9 mouse cellular contexts compared by ENCODE assay signal in genomic region chr5:129954473-129955254, GRCm38 (mm10). TPM values are rescaled to one million over a fixed set of nuclear protein-coding genes. Genes with fewer than 3 reads are reported as not detected.
DNase-seq lines count a peak whose midpoint lies in the region; ATAC-seq and TF ChIP-seq lines count a peak whose summit lies in the region.
"Had no signal": no experiment of that assay in that cellular context is flagged by ENCODE, and none has a peak within 500 bp of the region (broad histone marks: within the 10 kb centered on the region; RNA-seq: fewer than 3 reads in every experiment).

No protein-coding gene starts in this region.

- H3K9me3 ChIP-seq in heart, embryonic 13.5 days, result no peaks in the 10 kb centered on the region
- H3K9me3 ChIP-seq in heart, embryonic 12.5 days (replicated peaks), result no peaks in the 10 kb centered on the region
- H3K9me3 ChIP-seq in liver, embryonic 14.5 days (ENCODE audit: control insufficient read depth, low read length), result no peaks in the 10 kb centered on the region
- H3K9me3 ChIP-seq in embryonic facial prominence, embryonic 10.5 days, result no peaks in the 10 kb centered on the region

- H3K27ac ChIP-seq in heart, embryonic 13.5 days (replicated peaks), result no peak overlapping the region
- no peak overlapping the region for H3K27ac ChIP-seq in heart, embryonic 12.5 days (ENCODE audit: poor library complexity, severe bottlenecking)
- H3K27ac ChIP-seq in gastrocnemius, adult 2 months, result peak overlapping the region; percentile 84
- H3K27ac ChIP-seq in liver, embryonic 14.5 days, result peak overlapping the region; percentile 91
- no peak overlapping the region for H3K27ac ChIP-seq in embryonic facial prominence, embryonic 10.5 days (replicated peaks)

- no peak overlapping the region for H3K4me2 ChIP-seq in heart, embryonic 13.5 days
- no peak overlapping the region for H3K4me2 ChIP-seq in heart, embryonic 12.5 days
- peak overlapping the region; percentile 57 for H3K4me2 ChIP-seq in liver, embryonic 14.5 days (ENCODE audit: low read depth)

- H3K4me3 ChIP-seq in heart, embryonic 13.5 days, result no peak overlapping the region
- no peak overlapping the region for H3K4me3 ChIP-seq in heart, embryonic 12.5 days
- H3K4me3 ChIP-seq in gastrocnemius, adult 2 months, result peak overlapping the region; percentile 13; the same call in 1 of the 2 replicates
- no peak overlapping the region for H3K4me3 ChIP-seq in liver, embryonic 14.5 days (ENCODE audit: insufficient read depth in 1 of 2, low read depth in 2 of 2, low read length in 2 of 2)
- no peak overlapping the region for H3K4me3 ChIP-seq in embryonic facial prominence, embryonic 10.5 days

- no peaks in the 10 kb centered on the region for H3K27me3 ChIP-seq in heart, embryonic 13.5 days (replicated peaks)
- no peaks in the 10 kb centered on the region for H3K27me3 ChIP-seq in heart, embryonic 12.5 days (replicated peaks)
- H3K27me3 ChIP-seq in liver, embryonic 14.5 days (ENCODE audit: control insufficient read depth, insufficient read depth, low read length), result no peaks in the 10 kb centered on the region
- no peaks in the 10 kb centered on the region for H3K27me3 ChIP-seq in embryonic facial prominence, embryonic 10.5 days (replicated peaks; ENCODE audit: low read depth, poor library complexity, severe bottlenecking)

- WGBS in heart, embryonic 13.5 days, result 53% methylated on average over 5 of the region's 5 CpGs
- 39% methylated on average over 5 of the region's 5 CpGs for WGBS in heart, embryonic 12.5 days
- WGBS in liver, embryonic 14.5 days (ENCODE audit: insufficient replicate concordance), result 19% methylated on average over 5 of the region's 5 CpGs
- WGBS in embryonic facial prominence, embryonic 10.5 days, result 86% methylated on average over 5 of the region's 5 CpGs

- H3K9ac ChIP-seq in heart, embryonic 13.5 days, result peak overlapping the region; percentile 50; the same call in 1 of the 2 replicates
- no peak overlapping the region for H3K9ac ChIP-seq in heart, embryonic 12.5 days
- H3K9ac ChIP-seq in liver, embryonic 14.5 days (replicated peaks), result peak overlapping the region; percentile 31; the same call in 1 of the 2 replicates

- no peak for TF ChIP-seq EP300 in liver, embryonic 14.5 days (IDR thresholded peaks at IDR 0.05; ENCODE audit: low read depth)

- intact Hi-C loops in gastrocnemius, adult 2 months (cut with DNase I), result no loop called here

- H3K36me3 ChIP-seq in heart, embryonic 13.5 days, result peaks cover 9% of the 10 kb centered on the region
- H3K36me3 ChIP-seq in heart, embryonic 12.5 days, result 0 out of 2 replicates have a peak, but pooled peaks cover under 1% of the 10 kb centered on the region
- peaks cover 3% of the 10 kb centered on the region for H3K36me3 ChIP-seq in liver, embryonic 14.5 days (replicated peaks; ENCODE audit: control insufficient read depth, insufficient read depth, low read depth)
- H3K36me3 ChIP-seq in embryonic facial prominence, embryonic 10.5 days (replicated peaks), result peaks cover 38% of the 10 kb centered on the region

- ATAC-seq in heart, embryonic 13.5 days (ENCODE audit: extremely low read depth, insufficient number of reproducible peaks, low FRiP score, low TSS enrichment), result no peak
- no peak for ATAC-seq in heart, embryonic 12.5 days (ENCODE audit: insufficient number of reproducible peaks, low FRiP score)
- peak; percentile 59 for ATAC-seq in liver, embryonic 14.5 days (ENCODE audit: insufficient read depth)
- ATAC-seq: intestine, postnatal 0 days had no signal

- DNase-seq in adrenal gland, postnatal 25 days, result peak; percentile 34
- DNase-seq in gastrocnemius, adult 2 months, result peak; percentile 91
- peak in 1 of 3 experiments; percentile 67 for DNase-seq in liver, embryonic 14.5 days (ENCODE audit: low read depth in 3 of 3, low spot score in 3 of 3)
- no peak for DNase-seq in thymus, postnatal 36 days
- DNase-seq in right cerebral cortex, postnatal 10 days (ENCODE audit: low spot score in 2 of 2), result no peak
- DNase-seq in embryonic facial prominence, embryonic 10.5 days (ENCODE audit: low spot score), result no peak

- no peak for TF ChIP-seq CTCF in gastrocnemius, adult 2 months (IDR thresholded peaks at IDR 0.05)
- no peak for TF ChIP-seq CTCF in liver, embryonic 14.5 days (IDR thresholded peaks at IDR 0.05; ENCODE audit: low read depth)

- H3K4me1 ChIP-seq in heart, embryonic 13.5 days, result peaks cover 19% of the 10 kb centered on the region
- H3K4me1 ChIP-seq in heart, embryonic 12.5 days (replicated peaks), result peaks cover 14% of the 10 kb centered on the region
- peaks cover 27 to 28% of the 10 kb centered on the region in 2 experiments for H3K4me1 ChIP-seq in liver, embryonic 14.5 days (replicated peaks; ENCODE audit: control insufficient read depth in 2 of 2, insufficient read depth in 2 of 2, low read length in 1 of 2)
- H3K4me1 ChIP-seq in embryonic facial prominence, embryonic 10.5 days, result peaks cover 3% of the 10 kb centered on the region; the same call in 1 of the 2 replicates

RNA-seq across cellular contexts. Expression of gene Vkorc1l1, which starts 12.9 kb away (rescaled TPM):
- polyA plus RNA-seq in heart, embryonic 13.5 days (2015; fragmentation: Nextera tagmentation; extraction: Ambion mirVana), result 13.7 and 14.3 TPM in 2 replicates
- polyA plus RNA-seq in heart, embryonic 12.5 days (2016; fragmentation: Nextera tagmentation; extraction: Ambion mirVana), result 23.2 and 24.2 TPM in 2 replicates
- total RNA-seq in adrenal gland, postnatal 25 days (2021), result 27.7 and 30.8 TPM in 2 replicates
- total RNA-seq in gastrocnemius, adult 2 months (2021), result 10 to 100 TPM; 21.4 to 22.9 TPM
- polyA plus RNA-seq in liver, embryonic 14.5 days (2012; rRNA removed), result 16.5 and 16.6 TPM in 2 replicates
- 16.2 and 17.5 TPM in 2 replicates for polyA plus RNA-seq in liver, embryonic 14.5 days (2014; fragmentation: Nextera tagmentation; extraction: Ambion mirVana)
- polyA plus RNA-seq in embryonic facial prominence, embryonic 10.5 days (2016; fragmentation: Nextera tagmentation; extraction: Ambion mirVana), result 29.2 and 34.7 TPM in 2 replicates

RNA-seq across cellular contexts. Expression of gene Nupr1l, which starts 46.3 kb away (rescaled TPM):
- polyA plus RNA-seq in heart, embryonic 13.5 days (2015; fragmentation: Nextera tagmentation; extraction: Ambion mirVana), result 1.6 and 1.7 TPM in 2 replicates
- polyA plus RNA-seq in heart, embryonic 12.5 days (2016; fragmentation: Nextera tagmentation; extraction: Ambion mirVana), result 2.0 and 2.3 TPM in 2 replicates
- 1.9 and 6.0 TPM in 2 replicates for total RNA-seq in adrenal gland, postnatal 25 days (2021)
- not detected for total RNA-seq in gastrocnemius, adult 2 months (2021)
- polyA plus RNA-seq in liver, embryonic 14.5 days (2012; rRNA removed), result 0.26 and 0.61 TPM in 2 replicates
- polyA plus RNA-seq in liver, embryonic 14.5 days (2014; fragmentation: Nextera tagmentation; extraction: Ambion mirVana), result 0.71 and 0.72 TPM in 2 replicates
- 3.5 and 3.7 TPM in 2 replicates for polyA plus RNA-seq in embryonic facial prominence, embryonic 10.5 days (2016; fragmentation: Nextera tagmentation; extraction: Ambion mirVana)

RNA-seq across cellular contexts. Expression of gene Gusb, which starts 48.2 kb away (rescaled TPM):
- 46.6 and 46.9 TPM in 2 replicates for polyA plus RNA-seq in heart, embryonic 13.5 days (2015; fragmentation: Nextera tagmentation; extraction: Ambion mirVana)
- 46.8 and 48.1 TPM in 2 replicates for polyA plus RNA-seq in heart, embryonic 12.5 days (2016; fragmentation: Nextera tagmentation; extraction: Ambion mirVana)
- total RNA-seq in adrenal gland, postnatal 25 days (2021), result 55.0 and 62.3 TPM in 2 replicates
- 1 to 10 TPM; 5.6 to 8.3 TPM for total RNA-seq in gastrocnemius, adult 2 months (2021)
- 15.5 and 18.7 TPM in 2 replicates for polyA plus RNA-seq in liver, embryonic 14.5 days (2012; rRNA removed)
- polyA plus RNA-seq in liver, embryonic 14.5 days (2014; fragmentation: Nextera tagmentation; extraction: Ambion mirVana), result 37.7 and 37.9 TPM in 2 replicates
- polyA plus RNA-seq in embryonic facial prominence, embryonic 10.5 days (2016; fragmentation: Nextera tagmentation; extraction: Ambion mirVana), result 45.3 and 47.7 TPM in 2 replicates

RNA-seq across cellular contexts. Expression of gene Phkg1, which starts 56.3 kb away (rescaled TPM):
- polyA plus RNA-seq in heart, embryonic 13.5 days (2015; fragmentation: Nextera tagmentation; extraction: Ambion mirVana), result 0.76 and 1.4 TPM in 2 replicates
- 0.77 and 1.1 TPM in 2 replicates for polyA plus RNA-seq in heart, embryonic 12.5 days (2016; fragmentation: Nextera tagmentation; extraction: Ambion mirVana)
- 3.1 and 3.2 TPM in 2 replicates for total RNA-seq in adrenal gland, postnatal 25 days (2021)
- total RNA-seq in gastrocnemius, adult 2 months (2021), result 100 to 1,000 TPM; 314 to 437 TPM
- 0.05 and 0.10 TPM in 2 replicates for polyA plus RNA-seq in liver, embryonic 14.5 days (2012; rRNA removed)
- polyA plus RNA-seq in liver, embryonic 14.5 days (2014; fragmentation: Nextera tagmentation; extraction: Ambion mirVana), result 0.10 and 0.18 TPM in 2 replicates
- 0.11 and 0.19 TPM in 2 replicates for polyA plus RNA-seq in embryonic facial prominence, embryonic 10.5 days (2016; fragmentation: Nextera tagmentation; extraction: Ambion mirVana)
- polyA plus RNA-seq: intestine, postnatal 0 days had no signal

RNA-seq across cellular contexts. Expression of gene Zbed5, which starts 59.1 kb away (rescaled TPM):
- polyA plus RNA-seq in heart, embryonic 13.5 days (2015; fragmentation: Nextera tagmentation; extraction: Ambion mirVana), result 3.3 and 3.9 TPM in 2 replicates
- 3.5 and 4.5 TPM in 2 replicates for polyA plus RNA-seq in heart, embryonic 12.5 days (2016; fragmentation: Nextera tagmentation; extraction: Ambion mirVana)
- total RNA-seq in adrenal gland, postnatal 25 days (2021), result 1.8 and 2.1 TPM in 2 replicates
- under 1 TPM; 0.20 to 0.45 TPM for total RNA-seq in gastrocnemius, adult 2 months (2021)
- polyA plus RNA-seq in liver, embryonic 14.5 days (2012; rRNA removed), result 0.43 and 0.70 TPM in 2 replicates
- polyA plus RNA-seq in liver, embryonic 14.5 days (2014; fragmentation: Nextera tagmentation; extraction: Ambion mirVana), result 0.67 and 1.4 TPM in 2 replicates
- 7.4 and 7.7 TPM in 2 replicates for polyA plus RNA-seq in embryonic facial prominence, embryonic 10.5 days (2016; fragmentation: Nextera tagmentation; extraction: Ambion mirVana)

Comparison
In these comparisons a context has a peak if more than half of its experiments do, and no peak if none do; other contexts are left out.
1. H3K27ac ChIP-seq: peak in gastrocnemius, adult 2 months (single experiment) and liver, embryonic 14.5 days (single experiment); none in heart, embryonic 13.5 days (single experiment), heart, embryonic 12.5 days (single experiment) and embryonic facial prominence, embryonic 10.5 days (single experiment).
2. DNase-seq: peak in adrenal gland, postnatal 25 days (single experiment) and gastrocnemius, adult 2 months (single experiment); none in thymus, postnatal 36 days (0 of 2), right cerebral cortex, postnatal 10 days (0 of 2) and embryonic facial prominence, embryonic 10.5 days (single experiment).